Mouse (Mus musculus): Measurements from ENCODE around the gene Olfr785.
"Not testable (repeated sequence)": the region's sequence is repeated elsewhere in the genome, so short reads cannot be mapped to it uniquely, and the experiment has no call there.

The Olfr785 gene

GRCm38 (mm10) chr10:129405126-129405525, at the start of gene Olfr785:
Gene Olfr785, plus strand, starts transcription at chr10:129405426.
- in situ Hi-C loops (cut with MseI, MboI), result no loop called here

GRCm38 (mm10) chr10:129356496-129356895, 48.7 kb upstream of the Olfr785 start:
- in situ Hi-C loops (cut with MseI, MboI), result not testable (repeated sequence)

GRCm38 (mm10) chr10:129357307-129357706, 47.9 kb upstream of the Olfr785 start:
- in situ Hi-C loops (cut with MseI, MboI), result no loop called here

GRCm38 (mm10) chr10:129374051-129374450, 31.2 kb upstream of the Olfr785 start:
- in situ Hi-C loops (cut with MseI, MboI), result not testable (repeated sequence)

- in situ Hi-C loops (cut with MseI, MboI), result no loop called here
Measured at GRCm38 (mm10) chr10:129383783-129384182, 21.4 kb upstream of the Olfr785 start, which contains the start of gene Olfr784. Gene Olfr784, plus strand, starts transcription at chr10:129384083.

GRCm38 (mm10) chr10:129400892-129401291, 4.3 kb upstream of the Olfr785 start:
- in situ Hi-C loops (cut with MseI, MboI), result no loop called here

GRCm38 (mm10) chr10:129427006-129427405, 21.8 kb downstream of the Olfr785 start, which contains the start of gene Olfr786:
Gene Olfr786, plus strand, starts transcription at chr10:129427306.
- in situ Hi-C loops (cut with MseI, MboI), result no loop called here
